Mouse (Mus musculus) stomach, embryonic 15.5 days (tissue): ENCODE results near the gene Mat2a. TPM values are rescaled to one million over a fixed set of nuclear protein-coding genes. Genes with fewer than 3 reads are reported as not detected.

Experiments used
- ATAC-seq: fragments of 200-750 bp; cut with Nextera tagmentation; 2 replicates; pipeline ENCODE4 v1.8.0; 2017; ENCODE audit warnings: low read depth, moderate number of reproducible peaks, moderate TSS enrichment; ENCODE audit not compliant: insufficient read depth, low FRiP score
- H3K27ac ChIP-seq: fragments of 300-500 bp; sonication (generic); 2 replicates; pipeline ENCODE4 v1.5.1; 2015; ENCODE audit warnings: mild to moderate bottlenecking, inconsistent platforms
- H3K27me3 ChIP-seq: fragments of 300-500 bp; sonication (generic); replicated peaks from 2 replicates; pipeline ENCODE4 v1.6.1; 2015; ENCODE audit warnings: inconsistent platforms
- H3K36me3 ChIP-seq: fragments of 300-500 bp; sonication (generic); 2 replicates; pipeline ENCODE4 v1.6.1; 2015; ENCODE audit warnings: inconsistent platforms
- H3K4me1 ChIP-seq: fragments of 300-500 bp; sonication (generic); 2 replicates; pipeline ENCODE4 v1.6.1; 2015; ENCODE audit warnings: inconsistent platforms
- H3K4me2 ChIP-seq: fragments of 300-500 bp; sonication (generic); 2 replicates; pipeline ENCODE4 v1.6.1; 2015; ENCODE audit warnings: mild to moderate bottlenecking, inconsistent platforms
- H3K4me3 ChIP-seq: fragments of 300-500 bp; sonication (generic); replicated peaks from 2 replicates; pipeline ENCODE4 v1.5.1; 2015; ENCODE audit warnings: inconsistent platforms
- H3K9ac ChIP-seq: fragments of 300-500 bp; sonication (generic); 2 replicates; pipeline ENCODE4 v1.6.1; 2015; ENCODE audit warnings: inconsistent platforms
- H3K9me3 ChIP-seq: fragments of 300-500 bp; sonication (generic); 2 replicates; pipeline ENCODE4 v1.6.1; 2016; ENCODE audit warnings: inconsistent platforms
- WGBS: fragments of 180-500 bp; shearing (Covaris S2); methylation state at CpG from one replicate; pipeline ENCODE4 v1.1.7; 2015; 5-methylcytosine and 5-hydroxymethylcytosine counted together
- polyA plus RNA-seq: library from polyadenylated mRNA; unstranded; fragments of >200 nt; fragmentation: Nextera tagmentation; extraction: Ambion mirVana; gene quantifications from 2 replicates; pipeline ENCODE4 v1.2.1, GENCODE M21; 2015

Gene Mat2a
- polyA plus RNA-seq, 1 experiment from 2014 or later: 284 TPM

DNA sequence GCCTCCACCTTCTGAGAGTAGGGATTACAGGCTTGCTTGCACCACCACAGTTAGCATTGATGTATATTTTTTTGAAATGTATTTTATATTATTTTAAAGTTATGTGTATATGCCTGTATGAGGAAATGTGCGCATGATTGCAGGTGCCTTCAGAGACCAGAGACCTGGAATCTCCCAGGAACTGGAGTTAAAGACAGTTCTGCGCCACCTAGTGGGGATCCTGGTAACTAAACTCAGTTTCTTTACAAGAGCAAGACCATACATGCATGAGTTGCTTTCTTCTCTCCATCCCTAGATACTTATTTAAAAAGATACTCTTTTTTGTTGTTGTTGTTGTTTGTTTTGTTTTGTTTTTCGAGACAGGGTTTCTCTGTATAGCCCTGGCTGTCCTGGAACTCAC lies 29.8 kb downstream of the Mat2a start:
- Histone ChIP-seq H3K9ac (no peak overlapping the region), H3K36me3 (no peaks in the 10 kb centered on the region), H3K27ac (no peak overlapping the region), H3K4me1 (peaks cover 5% of the 10 kb centered on the region; the same call in 1 of the 2 replicates), H3K9me3 (no peaks in the 10 kb centered on the region), H3K4me3 (no peak overlapping the region), H3K4me2 (no peak overlapping the region), H3K27me3 (no peaks in the 10 kb centered on the region)
- no peak for ATAC-seq
- 15% methylated on average over 3 of the region's 3 CpGs for WGBS

DNA sequence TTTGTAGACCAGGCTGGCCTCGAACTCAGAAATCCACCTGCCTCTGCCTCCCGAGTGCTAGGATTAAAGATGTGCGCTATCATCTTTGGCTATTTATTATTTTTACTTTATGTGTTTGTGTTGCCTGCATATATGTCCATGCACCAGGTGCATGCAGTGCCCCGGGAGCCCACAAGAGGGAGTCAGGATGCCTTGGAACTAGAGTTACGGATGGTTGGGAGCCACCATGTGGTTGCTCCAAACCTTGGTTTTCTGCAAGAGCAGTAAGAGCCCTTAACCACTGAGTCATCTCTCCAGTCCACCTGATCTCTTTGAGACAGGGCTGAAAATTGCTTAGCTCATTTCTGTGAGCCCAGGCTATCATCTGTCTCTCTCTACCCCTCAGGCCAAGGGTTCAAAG lies 32.2 kb downstream of the Mat2a start:
- no peak overlapping the region for H3K9ac ChIP-seq
- no peak overlapping the region for H3K4me2 ChIP-seq
- peak; percentile 78; the same call in 1 of the 2 replicates for ATAC-seq
- no peak overlapping the region for H3K27ac ChIP-seq
- no peaks in the 10 kb centered on the region for H3K27me3 ChIP-seq
- H3K4me3 ChIP-seq: no peak overlapping the region
- no peaks in the 10 kb centered on the region for H3K36me3 ChIP-seq
- H3K4me1 ChIP-seq: no peaks in the 10 kb centered on the region
- no peaks in the 10 kb centered on the region for H3K9me3 ChIP-seq
- under 1% methylated on average over 5 of the region's 5 CpGs for WGBS

DNA sequence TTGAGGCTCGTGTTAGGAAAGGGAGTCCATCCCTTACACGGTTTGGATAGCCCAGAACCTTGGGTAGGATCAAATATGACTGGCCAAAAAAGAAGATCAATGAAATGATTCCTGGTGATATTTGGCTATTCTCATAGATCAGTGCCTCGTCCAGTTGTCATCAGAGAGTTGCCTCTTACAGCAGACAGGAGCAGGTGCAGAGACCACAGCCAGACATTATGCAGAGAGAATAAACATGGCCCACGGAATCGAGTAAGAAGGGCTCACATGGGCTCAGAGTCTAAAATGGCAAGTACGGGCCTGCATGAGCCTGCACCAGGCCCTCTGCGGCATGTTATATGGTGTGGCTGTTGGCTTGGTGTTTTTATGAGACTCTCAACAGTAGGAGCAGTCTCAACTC lies 34.0 kb downstream of the Mat2a start:
- H3K27ac ChIP-seq: no peak overlapping the region
- H3K9me3 ChIP-seq: no peaks in the 10 kb centered on the region
- H3K36me3 ChIP-seq: no peaks in the 10 kb centered on the region
- 66% methylated on average over 7 of the region's 7 CpGs for WGBS
- no peak overlapping the region for H3K9ac ChIP-seq
- H3K4me3 ChIP-seq: no peak overlapping the region
- ATAC-seq: no peak
- H3K4me2 ChIP-seq: no peak overlapping the region
- H3K4me1 ChIP-seq: no peaks in the 10 kb centered on the region
- no peaks in the 10 kb centered on the region for H3K27me3 ChIP-seq

DNA sequence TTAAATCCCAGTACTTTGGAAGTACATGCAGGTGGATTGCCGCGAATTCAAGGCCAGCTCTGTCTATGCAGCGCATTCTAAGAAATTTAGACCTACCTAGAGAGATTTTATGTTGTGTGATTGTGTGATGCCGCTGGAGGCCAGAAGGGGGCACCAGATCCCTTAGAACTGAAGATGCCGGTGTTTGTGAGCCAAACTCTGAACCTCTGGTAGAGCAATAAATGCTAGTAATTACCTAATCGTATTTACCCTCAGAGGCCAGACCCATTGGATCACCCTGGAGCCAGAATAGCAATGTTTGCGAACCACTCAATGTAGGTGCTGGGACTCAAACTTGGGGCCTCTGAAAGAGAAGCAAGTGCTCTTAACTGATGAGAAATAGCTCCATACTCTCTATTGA lies 37.5 kb downstream of the Mat2a start:
- ATAC-seq: no peak
- Histone ChIP-seq H3K36me3 (no peaks in the 10 kb centered on the region), H3K4me1 (no peaks in the 10 kb centered on the region), H3K27me3 (no peaks in the 10 kb centered on the region), H3K4me2 (no peak overlapping the region), H3K4me3 (no peak overlapping the region), H3K9ac (no peak overlapping the region), H3K9me3 (no peaks in the 10 kb centered on the region), H3K27ac (no peak overlapping the region)
- 24% methylated on average over 7 of the region's 7 CpGs for WGBS

DNA sequence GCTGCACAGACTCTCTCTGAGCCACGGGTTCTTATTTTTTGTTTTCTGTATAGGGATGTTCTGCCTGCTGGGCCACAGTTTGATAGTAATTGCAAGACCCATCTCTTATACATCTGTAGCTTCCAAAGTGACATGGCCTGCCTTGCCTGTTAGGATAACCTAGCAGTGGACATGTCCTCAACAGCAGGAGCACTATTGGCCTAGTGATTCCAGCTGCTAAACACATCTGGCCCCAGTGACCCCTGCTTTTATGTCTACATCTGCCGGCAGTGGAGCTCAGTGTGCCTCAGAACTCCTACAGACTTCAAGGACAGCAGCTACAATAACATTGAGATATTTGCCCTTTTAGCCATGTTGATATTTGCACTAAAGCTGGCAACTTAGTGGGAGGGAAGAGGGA lies 39.4 kb downstream of the Mat2a start:
- WGBS: 45% methylated on average over 2 of the region's 2 CpGs
- Histone ChIP-seq H3K27ac (no peak overlapping the region), H3K4me3 (no peak overlapping the region), H3K4me1 (no peaks in the 10 kb centered on the region), H3K9ac (no peak overlapping the region), H3K36me3 (no peaks in the 10 kb centered on the region), H3K4me2 (no peak overlapping the region), H3K27me3 (no peaks in the 10 kb centered on the region), H3K9me3 (no peaks in the 10 kb centered on the region)
- no peak for ATAC-seq

DNA sequence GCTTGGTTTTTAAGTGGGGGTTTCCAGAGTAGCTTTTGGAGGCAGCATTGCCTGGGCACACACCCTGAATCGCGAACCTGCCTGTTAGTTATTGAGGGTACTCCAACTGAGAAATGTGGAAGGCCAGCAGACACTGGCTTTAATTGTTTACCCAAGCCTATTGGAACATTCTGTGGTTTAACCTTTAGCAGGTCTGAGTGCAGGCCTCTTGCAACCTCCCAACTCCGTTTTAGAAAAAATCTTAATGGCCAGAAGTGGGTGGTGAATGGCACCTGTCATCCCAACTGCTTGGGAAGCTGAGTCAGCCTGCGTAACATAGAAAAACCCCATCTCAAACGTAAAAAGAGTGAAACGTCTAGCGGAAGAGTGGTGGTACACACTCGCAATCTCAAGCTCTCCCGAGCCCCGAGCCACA lies 42.5 kb downstream of the Mat2a start:
- Histone ChIP-seq H3K27me3 (no peaks in the 10 kb centered on the region), H3K9ac (no peak overlapping the region), H3K4me1 (0 out of 2 replicates have a peak, but pooled peaks cover 2% of the 10 kb centered on the region), H3K36me3 (no peaks in the 10 kb centered on the region), H3K4me2 (no peak overlapping the region), H3K9me3 (no peaks in the 10 kb centered on the region), H3K27ac (no peak overlapping the region), H3K4me3 (no peak overlapping the region)
- 75% methylated on average over 10 of the region's 10 CpGs for WGBS
- no peak for ATAC-seq

DNA sequence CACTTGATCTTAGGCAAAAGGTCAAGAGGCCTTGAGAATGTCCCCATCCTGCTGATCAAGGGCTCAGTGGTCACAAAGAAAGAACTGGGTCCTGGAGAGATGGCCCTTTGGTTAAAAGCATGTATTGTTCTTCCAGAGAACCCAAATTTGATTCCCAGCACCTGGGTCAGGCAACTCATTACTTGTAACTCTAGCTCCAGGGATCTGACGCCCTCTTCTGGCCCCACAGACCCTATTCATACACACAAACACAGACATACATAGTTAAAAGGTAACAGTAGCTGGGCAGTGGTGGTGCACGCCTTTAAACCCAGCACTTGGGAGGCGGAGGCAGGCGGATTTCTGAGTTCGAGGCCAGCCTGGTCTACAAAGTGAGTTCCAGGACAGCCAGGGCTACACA lies 47.0 kb downstream of the Mat2a start:
- H3K4me2 ChIP-seq: no peak overlapping the region
- no peaks in the 10 kb centered on the region for H3K9me3 ChIP-seq
- H3K4me1 ChIP-seq: peaks cover 23% of the 10 kb centered on the region
- H3K4me3 ChIP-seq: no peak overlapping the region
- H3K27ac ChIP-seq: no peak overlapping the region
- WGBS: 92% methylated on average over 5 of the region's 5 CpGs
- H3K9ac ChIP-seq: no peak overlapping the region
- no peak for ATAC-seq
- H3K36me3 ChIP-seq: 0 out of 2 replicates have a peak, but pooled peaks cover 3% of the 10 kb centered on the region
- H3K27me3 ChIP-seq: no peaks in the 10 kb centered on the region

DNA sequence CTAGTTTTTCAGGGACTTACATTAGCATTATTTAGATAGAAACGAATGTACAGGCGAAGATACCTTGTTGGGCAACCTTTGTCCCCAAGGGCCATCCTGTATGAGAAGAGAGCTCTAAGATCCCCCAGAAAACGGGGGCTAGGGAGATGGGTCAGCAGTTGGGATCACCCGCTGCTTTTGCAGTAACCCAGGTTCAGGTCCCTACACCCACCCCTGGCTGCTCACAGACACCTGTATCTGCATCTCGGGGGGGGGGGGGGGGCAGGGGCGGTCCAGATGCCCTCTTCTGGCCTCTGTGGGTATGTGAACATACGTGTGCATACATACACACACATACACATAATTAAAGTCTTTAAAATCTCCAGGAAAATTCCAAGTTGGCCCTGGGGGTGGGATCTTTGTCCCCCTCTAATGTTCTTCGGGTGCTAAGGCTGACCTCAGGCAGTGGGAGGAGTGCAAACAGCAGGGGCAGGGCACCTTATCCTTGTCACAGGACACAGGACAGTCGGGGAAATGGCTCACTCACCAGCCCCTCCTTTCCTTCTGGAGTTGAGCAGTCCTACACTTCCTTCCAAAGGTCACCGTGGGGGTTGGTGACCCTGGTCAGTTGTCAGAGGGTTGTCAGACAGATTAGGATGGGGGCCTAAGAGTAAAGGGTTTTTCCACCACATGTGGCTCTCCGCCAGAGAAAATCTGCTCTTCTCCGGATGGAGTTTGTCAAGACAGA lies 48.4 kb downstream of the Mat2a start:
- peak overlapping the region; percentile 70 for H3K4me2 ChIP-seq
- H3K9me3 ChIP-seq: no peaks in the 10 kb centered on the region
- peaks cover 23% of the 10 kb centered on the region for H3K4me1 ChIP-seq
- peak overlapping the region; percentile 65 for H3K4me3 ChIP-seq
- peaks cover 10% of the 10 kb centered on the region; the same call in 1 of the 2 replicates for H3K36me3 ChIP-seq
- H3K27me3 ChIP-seq: no peaks in the 10 kb centered on the region
- WGBS: 14% methylated on average over 12 of the region's 12 CpGs
- H3K27ac ChIP-seq: peak overlapping the region; percentile 98
- peak overlapping the region; percentile 58; the same call in 1 of the 2 replicates for H3K9ac ChIP-seq
- peak; percentile 48; the same call in 1 of the 2 replicates for ATAC-seq

DNA sequence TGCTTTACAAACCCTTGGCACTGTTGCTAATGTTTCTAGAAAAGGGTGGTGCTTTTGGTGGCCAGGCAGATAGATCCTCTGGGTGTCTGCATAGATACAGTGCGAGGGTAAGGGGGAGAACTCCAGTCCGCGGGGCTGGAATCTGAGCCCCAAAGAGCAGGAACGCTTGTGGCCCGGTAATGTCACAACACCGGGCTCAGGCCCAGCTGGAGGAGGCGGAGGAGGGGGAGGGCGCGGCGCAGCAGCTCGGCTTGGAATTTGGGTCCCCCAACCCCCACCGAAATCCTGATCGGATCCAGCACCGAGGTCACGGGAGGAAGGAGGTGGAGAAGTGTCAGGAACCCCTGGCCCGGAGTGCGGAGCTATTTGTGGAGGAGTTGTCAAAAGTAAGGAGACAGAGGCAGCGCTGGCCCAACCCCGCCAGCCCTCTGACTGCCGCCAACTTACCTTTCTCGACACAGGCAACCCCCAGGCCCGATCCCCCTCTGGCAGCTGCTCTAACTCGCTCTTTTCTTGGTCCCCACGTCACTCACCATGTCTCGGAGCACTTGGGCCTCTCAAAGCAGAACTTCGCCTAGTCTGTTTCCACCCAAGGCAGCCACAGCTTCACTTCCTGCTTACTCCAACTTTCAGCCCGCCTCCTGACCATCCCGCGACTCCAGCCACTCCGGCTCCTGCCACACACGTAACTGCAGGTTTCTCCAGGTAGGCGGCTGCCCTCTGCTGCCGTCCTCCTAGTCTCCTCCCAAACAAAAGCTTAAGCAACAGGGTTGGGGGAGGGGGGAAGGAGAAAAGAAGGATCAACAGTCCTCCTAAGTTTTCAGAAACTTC lies 49.2 kb downstream of the Mat2a start, which contains the start of gene Vamp8:
Vamp8 (minus strand) TSS at position 763 of the 831 bp plus-strand sequence.
- ATAC-seq: peak; percentile 78
- Histone ChIP-seq H3K9ac (peak within 1 kb of the TSS; percentile 58), H3K4me3 (peak within 1 kb of the TSS; percentile 65), H3K4me2 (peak within 1 kb of the TSS; percentile 70), H3K9me3 (no peaks in the 10 kb centered on the region), H3K27me3 (no peaks in the 10 kb centered on the region), H3K4me1 (peaks cover 23% of the 10 kb centered on the region), H3K27ac (peak within 1 kb of the TSS; percentile 98), H3K36me3 (peaks cover 19% of the 10 kb centered on the region)
- WGBS: under 1% methylated on average over 33 of the region's 33 CpGs

DNA sequence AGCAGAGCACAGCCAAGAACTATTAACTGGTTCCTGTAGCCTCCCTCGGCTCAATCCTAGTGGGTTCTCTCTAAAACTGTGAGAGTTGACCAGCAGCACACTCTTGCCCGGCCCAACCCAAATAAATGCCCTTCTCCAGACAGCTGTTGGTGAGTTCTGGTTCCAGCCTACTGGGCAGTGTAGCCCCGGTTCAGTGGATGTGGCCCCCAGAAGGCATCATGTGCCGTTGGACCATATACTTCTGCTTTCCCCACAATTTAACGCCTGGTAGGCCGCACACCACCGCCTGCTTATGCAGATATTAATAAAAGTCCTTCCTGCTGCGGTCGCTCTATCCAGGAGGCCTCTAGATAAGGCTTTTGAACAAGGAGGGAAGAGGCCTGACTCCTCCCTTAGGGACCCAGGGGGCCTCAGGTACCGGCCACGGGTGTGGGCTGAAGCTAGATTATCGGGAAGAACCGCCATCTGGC lies 49.9 kb downstream of the Mat2a start:
- peak overlapping the region; percentile 58 for H3K9ac ChIP-seq

DNA sequence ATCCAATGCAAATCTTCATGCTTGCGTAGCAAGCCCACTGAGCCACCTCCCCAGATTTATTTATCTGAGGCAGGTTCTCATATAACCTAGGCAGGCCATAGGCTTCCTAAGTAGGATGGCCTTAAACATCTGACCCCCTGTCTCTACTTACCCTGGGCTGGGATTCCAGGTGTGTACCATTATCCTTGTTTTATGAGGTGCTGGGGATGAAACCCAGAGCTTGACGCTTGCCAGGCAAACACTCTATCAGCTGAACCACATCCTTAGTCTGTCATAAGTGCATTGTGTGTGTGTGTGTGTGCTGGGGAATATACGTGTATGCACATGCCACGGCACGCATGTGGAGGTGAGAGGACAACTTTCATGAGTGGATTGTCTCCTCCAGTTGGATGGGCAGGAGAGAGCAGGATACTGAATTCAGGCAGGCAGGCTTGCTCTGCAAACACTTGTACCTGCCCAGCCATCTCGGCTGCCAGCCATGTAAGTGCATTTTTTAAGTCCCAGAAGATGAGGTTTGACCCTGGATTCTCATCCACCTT lies 50.5 kb downstream of the Mat2a start:
- ATAC-seq: no peak
- H3K4me3 ChIP-seq: peak overlapping the region; percentile 65
- H3K9ac ChIP-seq: 0 out of 2 replicates have a peak overlapping the region, but pooled peaks have one; percentile 16
- H3K27ac ChIP-seq: peak overlapping the region; percentile 98
- H3K27me3 ChIP-seq: no peaks in the 10 kb centered on the region
- peaks cover 23% of the 10 kb centered on the region for H3K4me1 ChIP-seq
- 72% methylated on average over 6 of the region's 6 CpGs for WGBS
- peaks cover 29% of the 10 kb centered on the region for H3K36me3 ChIP-seq
- peak overlapping the region; percentile 70 for H3K4me2 ChIP-seq
- no peaks in the 10 kb centered on the region for H3K9me3 ChIP-seq

More for the DNA sequence above, 49.9 kb downstream of the Mat2a start:
- Histone ChIP-seq H3K36me3 (peaks cover 25% of the 10 kb centered on the region), H3K9me3 (no peaks in the 10 kb centered on the region), H3K4me1 (peaks cover 23% of the 10 kb centered on the region), H3K27ac (peak overlapping the region; percentile 98), H3K27me3 (no peaks in the 10 kb centered on the region), H3K4me2 (peak overlapping the region; percentile 70), H3K4me3 (peak overlapping the region; percentile 65)
- peak; percentile 85 for ATAC-seq
- 8% methylated on average over 13 of the region's 13 CpGs for WGBS
